Mouse (Mus musculus) erythroid progenitor cell, adult 5-6 weeks (primary cell): ENCODE measurements around the gene Olfr812. TPM values are rescaled to one million over a fixed set of nuclear protein-coding genes. Genes with fewer than 3 reads are reported as not detected.
A peak's percentile ranks its signal among the peaks of the same experiment; 100 is the strongest.
"Not testable (repeated sequence)": the region's sequence is repeated elsewhere in the genome, so short reads cannot be mapped to it uniquely, and the experiment has no call there.

Experiments used
- ATAC-seq: replicated peaks from 2 replicates; pipeline ENCODE4 v1.8.0; 2016; ENCODE audit warnings: moderate number of reproducible peaks, mild to moderate bottlenecking, moderate TSS enrichment, inconsistent platforms; ENCODE audit not compliant: poor library complexity, low FRiP score, severe bottlenecking
- total RNA-seq, 2 experiments: library from RNA; stranded (forward) in 1 of 2; stranded (reverse) in 1 of 2; fragments of 150-400 nt in 1 of 2; fragments of 186-747, 209-891 nt in 1 of 2; gene quantifications; 2 replicates each; pipeline versions ENCODE4 v1.2.3 to v1.2.4; 2015 to 2017; ENCODE audit warnings: low replicate concordance in 2 of 2

Olfr812 gene
- total RNA-seq (2015; ENCODE audit: low replicate concordance) (not detected in 2 replicates), total RNA-seq (2017; ENCODE audit: low replicate concordance) (not detected in 2 replicates)

DNA sequence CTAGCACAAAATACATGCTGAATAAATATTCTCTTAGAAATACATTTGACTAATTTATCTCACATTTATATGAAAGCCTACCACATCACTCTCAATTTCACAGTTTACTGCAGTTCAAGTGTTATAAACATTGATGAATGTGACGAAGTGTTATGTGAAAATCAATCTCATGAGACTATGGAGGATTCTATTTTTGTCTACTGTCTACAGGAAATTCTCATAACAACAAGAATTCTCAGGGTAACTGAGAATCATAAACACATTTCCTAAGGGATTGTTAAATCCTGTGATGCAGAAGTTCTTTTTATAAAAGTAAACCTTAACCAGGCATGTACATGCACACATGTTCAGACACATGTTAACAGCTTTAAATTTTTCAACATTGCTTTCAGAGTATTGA, at the start of gene Olfr812:
Gene Olfr812, minus strand, starts transcription at position 101 of the 400 bp plus-strand sequence.
- no peak for ATAC-seq

DNA sequence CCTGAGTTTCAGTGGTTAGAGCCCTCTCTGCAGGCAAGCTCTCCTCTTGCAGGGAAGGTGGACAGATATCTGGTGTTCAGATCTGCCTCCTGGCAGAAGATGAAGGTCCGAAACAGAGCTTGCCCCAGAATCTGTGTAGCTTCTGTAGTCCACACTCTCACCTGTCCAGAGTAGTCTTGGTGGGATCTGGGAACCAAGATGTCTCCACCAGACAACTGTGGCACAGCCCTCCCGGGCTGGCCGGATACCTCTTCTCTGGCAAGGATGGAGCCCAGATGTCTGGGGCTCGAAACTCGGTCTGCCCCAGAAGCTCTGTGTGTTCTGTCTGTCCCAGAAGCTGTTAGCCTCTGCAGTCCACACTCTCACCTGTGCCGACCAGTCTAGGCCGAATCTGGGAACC, 40.0 kb upstream of the Olfr812 start:
- no peak for ATAC-seq

- not testable (repeated sequence) for ATAC-seq
Measured at GRCm38 (mm10) chr10:129885496-129885895, 39.6 kb upstream of the Olfr812 start.

DNA sequence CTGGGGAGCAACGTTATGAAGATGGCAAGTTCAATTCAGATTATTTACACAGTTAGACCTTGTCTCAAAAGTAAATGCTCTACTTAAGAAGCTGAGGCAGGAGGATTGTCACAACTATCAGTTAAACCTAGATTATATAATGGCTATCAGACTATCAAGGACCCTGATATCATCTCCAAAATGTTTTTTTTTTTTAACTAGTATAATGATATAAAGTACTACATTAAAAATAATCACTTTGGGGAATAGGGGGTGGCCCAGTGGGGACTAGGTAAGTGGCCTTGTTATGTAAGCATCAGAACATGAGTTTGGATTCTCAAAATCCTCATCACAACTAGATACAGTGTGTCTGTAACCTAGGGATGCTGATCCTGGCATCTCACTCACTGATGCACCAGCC, 33.9 kb upstream of the Olfr812 start, which contains the start of gene Olfr814:
Gene Olfr814, minus strand, starts transcription at position 101 of the 400 bp plus-strand sequence.
- ATAC-seq: 0 out of 2 replicates have a peak, but pooled peaks have one; percentile 34

- ATAC-seq: no peak
Measured at GRCm38 (mm10) chr10:129855067-129855466, 9.2 kb upstream of the Olfr812 start, which contains the start of gene Olfr813. Gene Olfr813 (plus strand): TSS chr10:129855367.

- ATAC-seq: no peak
Measured at GRCm38 (mm10) chr10:129847343-129847742, 1.4 kb upstream of the Olfr812 start.

DNA sequence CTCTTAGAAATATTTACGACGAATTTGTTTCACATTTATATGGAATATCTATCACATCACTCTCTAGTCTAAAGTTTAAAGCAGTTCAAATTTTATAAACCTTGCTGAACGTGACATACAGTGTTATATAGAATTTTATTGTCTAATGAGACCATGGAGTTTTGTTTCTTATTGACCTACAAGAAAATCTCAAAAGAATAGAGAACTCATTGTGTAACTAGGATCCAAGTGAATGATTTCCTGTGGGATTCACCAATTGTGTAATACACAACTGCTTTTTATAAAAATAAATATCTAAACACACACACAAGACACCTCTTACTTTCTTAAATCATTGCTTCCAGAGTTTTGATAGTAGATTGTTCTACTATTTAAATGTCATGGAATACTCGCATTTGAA, 41.6 kb downstream of the Olfr812 start, which contains the start of gene Olfr811:
Gene Olfr811, minus strand, starts transcription at position 101 of the 400 bp plus-strand sequence.
- no peak for ATAC-seq

- ATAC-seq: no peak
Measured at GRCm38 (mm10) chr10:129794817-129795216, 51.1 kb downstream of the Olfr812 start, which contains the start of gene Olfr810. Gene Olfr810 (minus strand): TSS chr10:129794917.

Other genes with a start within 250 kb of the Olfr812 start
- gene Olfr796, start 233.5 kb downstream of the Olfr812 start, total RNA-seq (2015; ENCODE audit: low replicate concordance): not detected in 2 replicates
- gene Olfr796, start 233.5 kb downstream of the Olfr812 start, total RNA-seq (2017; ENCODE audit: low replicate concordance): not detected in 2 replicates
- gene Olfr798, start 218.2 kb downstream of the Olfr812 start, total RNA-seq (2015; ENCODE audit: low replicate concordance): not detected in 2 replicates
- gene Olfr798, start 218.2 kb downstream of the Olfr812 start, total RNA-seq (2017; ENCODE audit: low replicate concordance): not detected in 2 replicates
- gene Olfr799, start 208.6 kb downstream of the Olfr812 start, total RNA-seq (2015; ENCODE audit: low replicate concordance): not detected in 2 replicates
- gene Olfr799, start 208.6 kb downstream of the Olfr812 start, total RNA-seq (2017; ENCODE audit: low replicate concordance): not detected in 2 replicates
- not detected in 2 replicates for gene Olfr800, start 188.4 kb downstream of the Olfr812 start, total RNA-seq (2015; ENCODE audit: low replicate concordance)
- not detected in 2 replicates for gene Olfr800, start 188.4 kb downstream of the Olfr812 start, total RNA-seq (2017; ENCODE audit: low replicate concordance)
- not detected in 2 replicates for gene Olfr801, start 172.2 kb downstream of the Olfr812 start, total RNA-seq (2015; ENCODE audit: low replicate concordance)
- not detected in 2 replicates for gene Olfr801, start 172.2 kb downstream of the Olfr812 start, total RNA-seq (2017; ENCODE audit: low replicate concordance)
- gene Olfr802, start 157.9 kb downstream of the Olfr812 start, total RNA-seq (2015; ENCODE audit: low replicate concordance): not detected in 2 replicates
- not detected in 2 replicates for gene Olfr802, start 157.9 kb downstream of the Olfr812 start, total RNA-seq (2017; ENCODE audit: low replicate concordance)
- not detected in 2 replicates for gene Olfr803, start 151.8 kb downstream of the Olfr812 start, total RNA-seq (2015; ENCODE audit: low replicate concordance)
- gene Olfr803, start 151.8 kb downstream of the Olfr812 start, total RNA-seq (2017; ENCODE audit: low replicate concordance): not detected in 2 replicates
- gene Olfr804, start 142.9 kb downstream of the Olfr812 start, total RNA-seq (2015; ENCODE audit: low replicate concordance): not detected in 2 replicates
- gene Olfr804, start 142.9 kb downstream of the Olfr812 start, total RNA-seq (2017; ENCODE audit: low replicate concordance): not detected in 2 replicates
- gene Olfr805, start 116.7 kb downstream of the Olfr812 start, total RNA-seq (2015; ENCODE audit: low replicate concordance): not detected in 2 replicates
- not detected in 2 replicates for gene Olfr805, start 116.7 kb downstream of the Olfr812 start, total RNA-seq (2017; ENCODE audit: low replicate concordance)
- not detected in 2 replicates for gene Olfr806, start 104.2 kb downstream of the Olfr812 start, total RNA-seq (2015; ENCODE audit: low replicate concordance)
- not detected in 2 replicates for gene Olfr806, start 104.2 kb downstream of the Olfr812 start, total RNA-seq (2017; ENCODE audit: low replicate concordance)
- gene Olfr807, start 88.3 kb downstream of the Olfr812 start, total RNA-seq (2015; ENCODE audit: low replicate concordance): not detected in 2 replicates
- gene Olfr807, start 88.3 kb downstream of the Olfr812 start, total RNA-seq (2017; ENCODE audit: low replicate concordance): not detected in 2 replicates
- not detected in 2 replicates for gene Olfr808, start 80.6 kb downstream of the Olfr812 start, total RNA-seq (2015; ENCODE audit: low replicate concordance)
- gene Olfr808, start 80.6 kb downstream of the Olfr812 start, total RNA-seq (2017; ENCODE audit: low replicate concordance): not detected in 2 replicates
- not detected in 2 replicates for gene Olfr809, start 71.5 kb downstream of the Olfr812 start, total RNA-seq (2015; ENCODE audit: low replicate concordance)
- gene Olfr809, start 71.5 kb downstream of the Olfr812 start, total RNA-seq (2017; ENCODE audit: low replicate concordance): not detected in 2 replicates
- not detected in 2 replicates for gene Olfr810, start 51.2 kb downstream of the Olfr812 start, total RNA-seq (2015; ENCODE audit: low replicate concordance)
- gene Olfr810, start 51.2 kb downstream of the Olfr812 start, total RNA-seq (2017; ENCODE audit: low replicate concordance): not detected in 2 replicates
- gene Olfr811, start 41.7 kb downstream of the Olfr812 start, total RNA-seq (2015; ENCODE audit: low replicate concordance): not detected in 2 replicates
- not detected in 2 replicates for gene Olfr811, start 41.7 kb downstream of the Olfr812 start, total RNA-seq (2017; ENCODE audit: low replicate concordance)
- gene Olfr813, start 9.3 kb upstream of the Olfr812 start, total RNA-seq (2015; ENCODE audit: low replicate concordance): not detected in 2 replicates
- gene Olfr813, start 9.3 kb upstream of the Olfr812 start, total RNA-seq (2017; ENCODE audit: low replicate concordance): not detected in 2 replicates
- gene Olfr814, start 33.8 kb upstream of the Olfr812 start, total RNA-seq (2015; ENCODE audit: low replicate concordance): not detected in 2 replicates
- gene Olfr814, start 33.8 kb upstream of the Olfr812 start, total RNA-seq (2017; ENCODE audit: low replicate concordance): not detected in 2 replicates
- gene Olfr815, start 59.8 kb upstream of the Olfr812 start, total RNA-seq (2015; ENCODE audit: low replicate concordance): not detected in 2 replicates
- gene Olfr815, start 59.8 kb upstream of the Olfr812 start, total RNA-seq (2017; ENCODE audit: low replicate concordance): not detected in 2 replicates
- gene Olfr816, start 69.5 kb upstream of the Olfr812 start, total RNA-seq (2015; ENCODE audit: low replicate concordance): not detected in 2 replicates
- gene Olfr816, start 69.5 kb upstream of the Olfr812 start, total RNA-seq (2017; ENCODE audit: low replicate concordance): not detected in 2 replicates
- not detected in 2 replicates for gene Olfr818, start 103.0 kb upstream of the Olfr812 start, total RNA-seq (2015; ENCODE audit: low replicate concordance)
- gene Olfr818, start 103.0 kb upstream of the Olfr812 start, total RNA-seq (2017; ENCODE audit: low replicate concordance): not detected in 2 replicates
- gene Olfr819, start 121.2 kb upstream of the Olfr812 start, total RNA-seq (2015; ENCODE audit: low replicate concordance): not detected in 2 replicates
- gene Olfr819, start 121.2 kb upstream of the Olfr812 start, total RNA-seq (2017; ENCODE audit: low replicate concordance): not detected in 2 replicates
- not detected in 2 replicates for gene Olfr247, start 130.0 kb upstream of the Olfr812 start, total RNA-seq (2015; ENCODE audit: low replicate concordance)
- gene Olfr247, start 130.0 kb upstream of the Olfr812 start, total RNA-seq (2017; ENCODE audit: low replicate concordance): not detected in 2 replicates
- not detected in 2 replicates for gene Gm10310, start 139.0 kb upstream of the Olfr812 start, total RNA-seq (2015; ENCODE audit: low replicate concordance)
- not detected in 2 replicates for gene Gm10310, start 139.0 kb upstream of the Olfr812 start, total RNA-seq (2017; ENCODE audit: low replicate concordance)
- gene Olfr820, start 166.5 kb upstream of the Olfr812 start, total RNA-seq (2015; ENCODE audit: low replicate concordance): not detected in 2 replicates
- gene Olfr820, start 166.5 kb upstream of the Olfr812 start, total RNA-seq (2017; ENCODE audit: low replicate concordance): not detected in 2 replicates
- not detected in 2 replicates for gene Olfr821, start 184.3 kb upstream of the Olfr812 start, total RNA-seq (2015; ENCODE audit: low replicate concordance)
- not detected in 2 replicates for gene Olfr821, start 184.3 kb upstream of the Olfr812 start, total RNA-seq (2017; ENCODE audit: low replicate concordance)
- not detected in 2 replicates for gene Olfr822, start 225.1 kb upstream of the Olfr812 start, total RNA-seq (2015; ENCODE audit: low replicate concordance)
- not detected in 2 replicates for gene Olfr822, start 225.1 kb upstream of the Olfr812 start, total RNA-seq (2017; ENCODE audit: low replicate concordance)